Mouse (Mus musculus) liver, adult 2 months (tissue): ENCODE measurements around the gene Lap3.

Experiments
- CTCF ChIP-seq: fragments of 200-500 bp; IDR thresholded peaks from 2 replicates; pipeline ENCODE4 v1.5.1; 2011; ENCODE audit warnings: low read depth, low read length, control low read depth
- POLR2A ChIP-seq: fragments of 200-500 bp; IDR thresholded peaks from 2 replicates; pipeline ENCODE4 v1.6.1; 2011; ENCODE audit warnings: low read length, control low read depth; ENCODE audit not compliant: insufficient read depth; ENCODE audit errors: extremely low read depth

- TF ChIP-seq POLR2A (no peak), CTCF (no peak)
Measured at GRCm38 (mm10) chr5:45515151-45515743, 22.1 kb downstream of the Lap3 start.
